ENCODE assay signal across 22 mouse cellular contexts in genomic region chr1:155487796-155488195, GRCm38 (mm10).
DNase-seq lines count a peak whose midpoint lies in the region; ATAC-seq lines count a peak whose summit lies in the region.
"Had no signal": no experiment of that assay in that cellular context is flagged by ENCODE, and none has a peak within 500 bp of the region (broad histone marks: within the 10 kb centered on the region; RNA-seq: fewer than 3 reads in every experiment).

No protein-coding gene starts in this region.

- peak; percentile 57 to 64 for DNase-seq in cerebellum, postnatal 10 days
- no peak for DNase-seq in cerebellum, adult 8-10 months
- DNase-seq in forebrain, embryonic 14.5 days (ENCODE audit: low spot score): no peak
- DNase-seq in forebrain, embryonic 10.5 days (ENCODE audit: extremely low spot score, low spot score): no peak
- DNase-seq in neural tube, embryonic 10.5 days (ENCODE audit: extremely low spot score, low spot score): no peak
- DNase-seq: adrenal gland, adult 8-10 months; adrenal gland, postnatal 25 days; cerebellum, adult 11-12 months; cerebellum, adult 9-11 months; gastrocnemius, postnatal 25 days; heart, adult 18-20 months; heart, postnatal 10 days; heart, postnatal 36 days had no signal

- no peak overlapping the region for H3K4me3 ChIP-seq in forebrain, embryonic 14.5 days (ENCODE audit: low read depth, low read length)
- no peak overlapping the region for H3K4me3 ChIP-seq in forebrain, embryonic 10.5 days
- H3K4me3 ChIP-seq in hindbrain, embryonic 13.5 days: no peak overlapping the region
- no peak overlapping the region for H3K4me3 ChIP-seq in hindbrain, embryonic 16.5 days (ENCODE audit: low read length)
- no peak overlapping the region for H3K4me3 ChIP-seq in neural tube, embryonic 13.5 days
- H3K4me3 ChIP-seq: heart, embryonic 12.5 days; heart, embryonic 15.5 days; hindbrain, embryonic 10.5 days had no signal

- no peak overlapping the region for H3K4me2 ChIP-seq in forebrain, embryonic 14.5 days (ENCODE audit: low read length)
- H3K4me2 ChIP-seq in hindbrain, embryonic 13.5 days: no peak overlapping the region
- H3K4me2 ChIP-seq in hindbrain, embryonic 16.5 days (ENCODE audit: low read length): no peak overlapping the region
- H3K4me2 ChIP-seq in neural tube, embryonic 13.5 days: no peak overlapping the region
- H3K4me2 ChIP-seq: heart, embryonic 12.5 days; heart, embryonic 15.5 days; hindbrain, embryonic 14.5 days had no signal

- no peak overlapping the region for H3K9ac ChIP-seq in forebrain, embryonic 14.5 days (ENCODE audit: low read length)
- no peak overlapping the region for H3K9ac ChIP-seq in hindbrain, embryonic 13.5 days
- H3K9ac ChIP-seq in hindbrain, embryonic 16.5 days (ENCODE audit: low read depth, low read length): no peak overlapping the region
- H3K9ac ChIP-seq in neural tube, embryonic 13.5 days: no peak overlapping the region
- H3K9ac ChIP-seq: heart, embryonic 12.5 days; heart, embryonic 15.5 days; hindbrain, embryonic 14.5 days had no signal

- no peaks in the 10 kb centered on the region for H3K27me3 ChIP-seq in forebrain, embryonic 14.5 days (replicated peaks; ENCODE audit: control insufficient read depth, insufficient read depth, low read length)
- peaks cover 37% of the 10 kb centered on the region for H3K27me3 ChIP-seq in forebrain, embryonic 10.5 days (ENCODE audit: poor library complexity, severe bottlenecking)
- peaks cover 3% of the 10 kb centered on the region; the same call in 1 of the 2 replicates for H3K27me3 ChIP-seq in hindbrain, embryonic 13.5 days
- H3K27me3 ChIP-seq in hindbrain, embryonic 16.5 days (replicated peaks; ENCODE audit: control insufficient read depth, insufficient read depth, low read length): no peaks in the 10 kb centered on the region
- H3K27me3 ChIP-seq in neural tube, embryonic 13.5 days: no peaks in the 10 kb centered on the region
- H3K27me3 ChIP-seq: heart, embryonic 12.5 days; heart, embryonic 15.5 days had no signal

- no peaks in the 10 kb centered on the region for H3K36me3 ChIP-seq in forebrain, embryonic 14.5 days (ENCODE audit: control insufficient read depth, insufficient read depth, low read length)
- no peaks in the 10 kb centered on the region for H3K36me3 ChIP-seq in forebrain, embryonic 10.5 days (replicated peaks)
- no peaks in the 10 kb centered on the region for H3K36me3 ChIP-seq in hindbrain, embryonic 13.5 days
- H3K36me3 ChIP-seq in hindbrain, embryonic 16.5 days (ENCODE audit: control insufficient read depth, insufficient read depth, low read length): no peaks in the 10 kb centered on the region
- H3K36me3 ChIP-seq in neural tube, embryonic 13.5 days: no peaks in the 10 kb centered on the region
- H3K36me3 ChIP-seq: heart, embryonic 12.5 days; heart, embryonic 15.5 days; hindbrain, embryonic 10.5 days had no signal

- WGBS in forebrain, embryonic 14.5 days: 84% methylated on average over 6 of the region's 6 CpGs
- 92% methylated on average over 6 of the region's 6 CpGs for WGBS in forebrain, embryonic 10.5 days
- 85% methylated on average over 6 of the region's 6 CpGs for WGBS in hindbrain, embryonic 13.5 days
- WGBS in hindbrain, embryonic 16.5 days: 83% methylated on average over 6 of the region's 6 CpGs
- 91% methylated on average over 6 of the region's 6 CpGs for WGBS in neural tube, embryonic 13.5 days

- peak overlapping the region; percentile 87; the same call in 1 of the 2 replicates for H3K27ac ChIP-seq in forebrain, embryonic 14.5 days (ENCODE audit: low read depth, low read length)
- no peak overlapping the region for H3K27ac ChIP-seq in forebrain, embryonic 10.5 days
- 0 out of 2 replicates have a peak overlapping the region, but pooled peaks have one; percentile 8 for H3K27ac ChIP-seq in hindbrain, embryonic 13.5 days
- no peak overlapping the region for H3K27ac ChIP-seq in hindbrain, embryonic 16.5 days (ENCODE audit: low read depth, low read length)
- H3K27ac ChIP-seq in neural tube, embryonic 13.5 days (replicated peaks): 0 out of 2 replicates have a peak overlapping the region, but pooled peaks have one; percentile 66
- H3K27ac ChIP-seq: heart, embryonic 15.5 days; hindbrain, embryonic 10.5 days had no signal

- no peak for ATAC-seq in forebrain, embryonic 14.5 days
- no peak for ATAC-seq in hindbrain, embryonic 13.5 days (ENCODE audit: low FRiP score)
- ATAC-seq in hindbrain, embryonic 16.5 days: no peak
- ATAC-seq in neural tube, embryonic 13.5 days (ENCODE audit: low read depth): no peak
- ATAC-seq: activated CD4-positive, CD25-positive, alpha-beta regulatory T cell, adult 4 months; intestine, postnatal 0 days had no signal

- H3K9me3 ChIP-seq in forebrain, embryonic 14.5 days (replicated peaks; ENCODE audit: control insufficient read depth, low read length): no peaks in the 10 kb centered on the region
- no peaks in the 10 kb centered on the region for H3K9me3 ChIP-seq in forebrain, embryonic 10.5 days
- H3K9me3 ChIP-seq in hindbrain, embryonic 13.5 days: no peaks in the 10 kb centered on the region
- H3K9me3 ChIP-seq in hindbrain, embryonic 16.5 days (ENCODE audit: control insufficient read depth, low read length): no peaks in the 10 kb centered on the region
- no peaks in the 10 kb centered on the region for H3K9me3 ChIP-seq in neural tube, embryonic 13.5 days
- H3K9me3 ChIP-seq: heart, embryonic 12.5 days; heart, embryonic 15.5 days; hindbrain, embryonic 10.5 days had no signal

- peaks cover 37% of the 10 kb centered on the region for H3K4me1 ChIP-seq in forebrain, embryonic 14.5 days (ENCODE audit: control insufficient read depth, insufficient read depth, low read length)
- peaks cover 34% of the 10 kb centered on the region for H3K4me1 ChIP-seq in forebrain, embryonic 10.5 days
- H3K4me1 ChIP-seq in hindbrain, embryonic 13.5 days (replicated peaks): peaks cover 38% of the 10 kb centered on the region
- peaks cover 12% of the 10 kb centered on the region for H3K4me1 ChIP-seq in hindbrain, embryonic 16.5 days (ENCODE audit: control insufficient read depth, insufficient read depth, low read depth, low read length)
- H3K4me1 ChIP-seq in neural tube, embryonic 13.5 days (replicated peaks): peaks cover 45% of the 10 kb centered on the region

Comparison
In these comparisons a context has a peak if more than half of its experiments do, and no peak if none do; other contexts are left out.
1. DNase-seq: peak in cerebellum, postnatal 10 days (2 of 2); none in cerebellum, adult 8-10 months (single experiment), forebrain, embryonic 14.5 days (single experiment), forebrain, embryonic 10.5 days (single experiment) and neural tube, embryonic 10.5 days (single experiment).
2. H3K27ac ChIP-seq: peak in forebrain, embryonic 14.5 days (single experiment), hindbrain, embryonic 13.5 days (single experiment) and neural tube, embryonic 13.5 days (single experiment); none in forebrain, embryonic 10.5 days (single experiment) and hindbrain, embryonic 16.5 days (single experiment).